Mouse (Mus musculus): ENCODE data around the gene Zfp866. TPM values are rescaled to one million over a fixed set of nuclear protein-coding genes. Genes with fewer than 3 reads are reported as not detected.

The Zfp866 gene
- polyA plus RNA-seq, 1 experiment from 2014 or later: 37.4 TPM

DNA sequence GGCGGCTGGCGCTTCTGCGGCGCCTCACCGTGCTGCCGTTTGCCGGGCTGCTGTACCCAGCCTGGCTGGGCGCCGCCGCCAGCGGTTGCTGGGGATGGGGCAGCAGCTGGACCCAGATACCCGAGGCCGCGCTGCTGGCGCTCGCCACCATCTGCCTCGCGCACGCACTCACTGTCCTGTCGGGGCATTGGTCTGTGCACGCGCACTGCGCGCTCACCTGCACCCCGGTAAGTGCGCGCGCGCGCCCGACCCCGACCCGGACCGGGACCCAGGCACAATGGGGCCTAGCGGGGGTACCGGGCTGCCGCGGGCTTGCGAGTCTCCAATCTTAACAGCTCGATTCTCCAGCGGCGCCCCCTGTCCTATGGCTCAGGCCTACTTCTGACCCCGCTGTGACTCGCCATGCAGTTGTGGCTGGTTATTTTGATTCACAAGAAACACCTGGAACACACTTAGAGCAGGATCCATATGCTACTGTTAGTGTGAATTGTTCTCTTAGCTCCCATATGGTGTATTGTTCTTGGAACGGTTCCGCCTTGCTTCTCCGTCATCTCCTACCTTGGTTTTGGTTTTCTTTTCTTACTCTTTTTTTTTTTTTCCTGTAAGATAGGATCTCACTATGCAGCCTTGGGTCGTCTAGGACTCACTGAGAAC, 564 bp upstream of the Zfp866 start:
- H3K4me2 ChIP-seq (ENCODE audit: low read length): peak overlapping the region; percentile 90
- peaks cover 36% of the 10 kb centered on the region for H3K36me3 ChIP-seq (ENCODE audit: control insufficient read depth, insufficient read depth, low read length)
- peak overlapping the region; percentile 92 for H3K9ac ChIP-seq (ENCODE audit: low read length)
- under 1% methylated on average over 46 of the region's 48 CpGs for WGBS
- ATAC-seq (peak; percentile 78), DNase-seq (ENCODE audit: low spot score) (peak; percentile 23)
- peak overlapping the region; percentile 74 for H3K27ac ChIP-seq (ENCODE audit: low read depth, low read length)
- no peaks in the 10 kb centered on the region for H3K27me3 ChIP-seq (replicated peaks; ENCODE audit: control insufficient read depth, insufficient read depth, low read length)
- H3K4me1 ChIP-seq (ENCODE audit: control insufficient read depth, insufficient read depth, low read length): peaks cover 14% of the 10 kb centered on the region
- H3K4me3 ChIP-seq (ENCODE audit: low read depth, low read length): peak overlapping the region; percentile 99
- H3K9me3 ChIP-seq (replicated peaks; ENCODE audit: control insufficient read depth, low read length): no peaks in the 10 kb centered on the region

DNA sequence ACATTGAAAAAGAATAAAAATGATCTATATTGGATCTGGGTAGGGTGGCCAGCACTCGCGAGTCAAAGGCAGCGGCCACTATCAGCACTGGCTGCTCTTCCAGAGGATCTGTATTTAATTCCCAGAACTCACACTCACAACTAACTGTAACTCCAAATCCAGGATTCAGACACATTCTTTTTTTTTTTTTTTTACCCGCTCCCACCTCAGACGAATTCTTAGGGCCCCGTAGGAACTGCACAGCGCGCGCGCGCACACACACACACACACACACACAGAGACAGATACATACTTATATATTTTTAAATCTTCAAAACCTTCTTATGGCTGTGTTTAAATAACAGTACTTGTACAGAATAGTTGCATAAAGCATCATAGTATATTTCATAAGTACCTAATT, 614 bp downstream of the Zfp866 start:
- WGBS: 25% methylated on average over 11 of the region's 11 CpGs
- H3K9ac ChIP-seq (ENCODE audit: low read length): peak overlapping the region; percentile 92
- peak; percentile 26; the same call in 1 of the 2 replicates for ATAC-seq
- H3K4me1 ChIP-seq (ENCODE audit: control insufficient read depth, insufficient read depth, low read length): peaks cover 14% of the 10 kb centered on the region
- H3K27ac ChIP-seq (ENCODE audit: low read depth, low read length): no peak overlapping the region
- H3K36me3 ChIP-seq (ENCODE audit: control insufficient read depth, insufficient read depth, low read length): peaks cover 24% of the 10 kb centered on the region
- H3K4me2 ChIP-seq (ENCODE audit: low read length): peak overlapping the region; percentile 90
- no peaks in the 10 kb centered on the region for H3K27me3 ChIP-seq (replicated peaks; ENCODE audit: control insufficient read depth, insufficient read depth, low read length)
- no peaks in the 10 kb centered on the region for H3K9me3 ChIP-seq (replicated peaks; ENCODE audit: control insufficient read depth, low read length)
- H3K4me3 ChIP-seq (ENCODE audit: low read depth, low read length): peak overlapping the region; percentile 99
- no peak for DNase-seq (ENCODE audit: low spot score)

DNA sequence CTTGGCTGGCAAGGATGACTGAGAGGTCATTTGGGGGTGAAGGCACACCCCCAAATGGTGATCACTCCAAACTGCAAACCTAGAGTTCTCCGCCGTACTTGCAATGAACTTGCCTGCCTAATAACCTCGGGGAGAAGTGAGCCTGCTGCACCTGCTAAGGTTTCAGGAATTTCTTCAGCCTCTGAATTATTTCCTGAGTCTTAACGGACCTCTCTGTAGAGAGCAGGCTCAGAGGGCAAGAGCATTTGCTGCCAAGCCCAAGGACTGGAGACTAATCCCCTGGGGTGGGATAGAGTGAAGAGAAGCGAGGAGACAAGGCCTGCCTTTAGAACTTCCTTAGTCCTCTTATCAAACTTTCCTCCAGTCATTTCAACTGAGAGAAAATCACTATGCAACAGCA, 1.2 kb downstream of the Zfp866 start:
- no peak overlapping the region for H3K27ac ChIP-seq (ENCODE audit: low read depth, low read length)
- no peak for ATAC-seq

DNA sequence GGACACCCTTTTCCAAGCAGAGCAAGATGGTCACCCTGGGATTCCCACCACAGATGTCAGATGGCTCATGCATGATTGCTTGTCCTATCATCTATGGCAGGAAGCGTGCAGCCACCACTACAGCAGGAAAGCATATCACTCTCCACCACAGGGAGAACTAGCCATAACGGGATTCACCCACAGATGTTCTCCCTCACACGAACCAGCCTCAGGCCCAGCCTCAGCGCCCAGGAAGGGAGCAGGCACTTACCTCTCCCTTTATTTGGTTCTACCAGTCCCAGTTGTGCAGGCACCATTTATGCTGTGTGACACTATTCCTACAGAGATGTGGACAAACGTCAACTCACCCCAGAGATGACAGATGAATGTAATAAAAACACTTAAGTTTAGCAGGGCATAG, 1.9 kb downstream of the Zfp866 start:
- H3K27ac ChIP-seq (ENCODE audit: low read depth, low read length): no peak overlapping the region
- 95% methylated on average over 5 of the region's 5 CpGs for WGBS
- H3K36me3 ChIP-seq (ENCODE audit: control insufficient read depth, insufficient read depth, low read length): peaks cover 12% of the 10 kb centered on the region
- H3K27me3 ChIP-seq (replicated peaks; ENCODE audit: control insufficient read depth, insufficient read depth, low read length): no peaks in the 10 kb centered on the region
- H3K9me3 ChIP-seq (replicated peaks; ENCODE audit: control insufficient read depth, low read length): no peaks in the 10 kb centered on the region
- H3K4me3 ChIP-seq (ENCODE audit: low read depth, low read length): no peak overlapping the region
- DNase-seq (ENCODE audit: low spot score) (no peak), ATAC-seq (no peak)
- peaks cover 14% of the 10 kb centered on the region for H3K4me1 ChIP-seq (ENCODE audit: control insufficient read depth, insufficient read depth, low read length)
- no peak overlapping the region for H3K9ac ChIP-seq (ENCODE audit: low read length)
- no peak overlapping the region for H3K4me2 ChIP-seq (ENCODE audit: low read length)

More for the DNA sequence above, 1.2 kb downstream of the Zfp866 start:
- Histone ChIP-seq H3K9ac (ENCODE audit: low read length) (no peak overlapping the region), H3K27me3 (replicated peaks; ENCODE audit: control insufficient read depth, insufficient read depth, low read length) (no peaks in the 10 kb centered on the region), H3K36me3 (ENCODE audit: control insufficient read depth, insufficient read depth, low read length) (peaks cover 18% of the 10 kb centered on the region), H3K4me3 (ENCODE audit: low read depth, low read length) (no peak overlapping the region), H3K9me3 (replicated peaks; ENCODE audit: control insufficient read depth, low read length) (no peaks in the 10 kb centered on the region), H3K4me2 (ENCODE audit: low read length) (no peak overlapping the region), H3K4me1 (ENCODE audit: control insufficient read depth, insufficient read depth, low read length) (peaks cover 14% of the 10 kb centered on the region)
- DNase-seq (ENCODE audit: low spot score): no peak
- WGBS: 73% methylated on average over 5 of the region's 5 CpGs

DNA sequence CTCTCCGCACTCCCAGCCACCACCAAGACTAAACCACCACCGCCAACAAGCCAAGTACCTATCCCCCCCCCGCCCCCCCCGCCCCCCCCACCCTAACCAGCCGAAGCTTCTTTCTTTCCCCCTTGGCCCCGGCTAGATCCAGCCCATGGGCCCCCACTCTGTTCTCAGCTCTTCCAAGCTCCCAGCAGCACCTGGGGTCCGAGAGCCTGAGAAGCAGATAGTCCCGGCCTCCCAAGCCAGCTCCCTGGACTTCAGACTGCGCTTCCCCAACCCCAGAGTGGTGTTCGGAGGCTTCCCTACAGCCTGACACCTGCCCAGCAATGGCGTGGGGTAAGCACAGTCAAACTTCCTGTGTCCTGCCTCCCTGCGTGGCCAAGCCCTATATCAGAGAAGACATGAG, 13.9 kb downstream of the Zfp866 start:
- ATAC-seq: no peak
- Histone ChIP-seq H3K4me1 (ENCODE audit: control insufficient read depth, insufficient read depth, low read length) (peaks cover 12% of the 10 kb centered on the region), H3K4me2 (ENCODE audit: low read length) (no peak overlapping the region), H3K4me3 (ENCODE audit: low read depth, low read length) (no peak overlapping the region), H3K9me3 (replicated peaks; ENCODE audit: control insufficient read depth, low read length) (no peaks in the 10 kb centered on the region), H3K27me3 (replicated peaks; ENCODE audit: control insufficient read depth, insufficient read depth, low read length) (no peaks in the 10 kb centered on the region), H3K27ac (ENCODE audit: low read depth, low read length) (no peak overlapping the region), H3K36me3 (ENCODE audit: control insufficient read depth, insufficient read depth, low read length) (no peaks in the 10 kb centered on the region), H3K9ac (ENCODE audit: low read length) (no peak overlapping the region)
- WGBS: 63% methylated on average over 11 of the region's 12 CpGs
- no peak for DNase-seq (ENCODE audit: low spot score)

DNA sequence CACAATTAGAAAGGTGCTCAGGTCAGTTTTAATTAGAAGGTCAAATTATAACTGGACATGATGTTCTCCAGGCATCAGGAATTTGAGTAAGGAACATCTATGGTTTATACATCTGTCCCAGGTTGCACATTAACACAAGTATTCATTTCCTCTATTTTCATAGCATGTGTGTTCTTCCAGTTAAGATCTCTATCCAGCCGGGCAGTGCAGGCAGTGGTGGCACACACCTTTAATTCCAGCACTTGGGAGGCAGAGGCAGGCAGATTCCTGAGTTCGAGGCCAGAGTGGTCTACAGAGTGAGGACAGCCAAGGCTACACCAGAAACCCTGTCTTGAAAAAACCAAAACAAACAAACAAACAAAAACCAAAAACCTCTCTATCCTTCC, 15.8 kb downstream of the Zfp866 start:
- no peak; the same call in 1 of the 2 replicates for ATAC-seq

DNA sequence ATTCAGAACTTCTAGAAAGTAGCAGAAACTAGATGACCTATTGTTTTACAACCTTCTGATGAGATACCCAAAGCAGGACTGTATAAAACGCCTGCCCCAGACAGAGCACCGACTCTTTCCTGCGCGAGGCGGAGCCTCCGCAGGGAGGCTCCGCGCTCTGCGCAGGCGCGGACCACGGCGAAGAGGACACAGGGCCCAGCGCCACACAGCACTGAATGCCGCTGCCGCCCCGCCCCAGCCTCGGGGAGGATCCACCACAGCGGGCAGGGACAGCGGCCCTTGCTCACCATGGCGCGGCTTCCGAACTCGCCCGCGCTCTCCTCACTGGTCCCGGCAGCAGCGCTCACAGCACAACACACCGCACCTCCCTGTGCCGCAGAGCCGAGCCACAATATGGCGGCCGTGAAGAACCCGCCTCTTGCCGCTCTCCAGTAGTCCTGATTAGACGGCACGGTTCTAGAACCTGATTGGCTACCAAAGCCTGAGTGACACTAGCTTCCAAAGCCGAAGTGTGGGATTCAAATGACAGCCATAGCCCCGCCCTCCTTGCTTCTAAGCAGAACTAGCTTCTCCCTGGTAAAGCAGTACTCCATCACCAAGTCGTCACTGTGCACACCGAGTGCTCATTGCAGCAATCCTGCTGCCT, 16.4 kb downstream of the Zfp866 start, which contains the start of gene Gm20422:
TSS of gene Gm20422 (minus strand) at position 384 of the 646 bp plus-strand sequence.
- peak within 1 kb of the TSS; percentile 58 for H3K4me3 ChIP-seq (ENCODE audit: low read depth, low read length)
- H3K4me2 ChIP-seq (ENCODE audit: low read length): peak within 1 kb of the TSS; percentile 56
- H3K36me3 ChIP-seq (ENCODE audit: control insufficient read depth, insufficient read depth, low read length): peaks cover 7% of the 10 kb centered on the region; the same call in 1 of the 2 replicates
- under 1% methylated on average over 41 of the region's 41 CpGs for WGBS
- no peaks in the 10 kb centered on the region for H3K9me3 ChIP-seq (replicated peaks; ENCODE audit: control insufficient read depth, low read length)
- peak within 1 kb of the TSS; percentile 98 for H3K27ac ChIP-seq (ENCODE audit: low read depth, low read length)
- H3K9ac ChIP-seq (ENCODE audit: low read length): peak within 1 kb of the TSS; percentile 78
- peaks cover 17% of the 10 kb centered on the region for H3K4me1 ChIP-seq (ENCODE audit: control insufficient read depth, insufficient read depth, low read length)
- DNase-seq (ENCODE audit: low spot score) (peak; percentile 100), ATAC-seq (peak; percentile 99)
- H3K27me3 ChIP-seq (replicated peaks; ENCODE audit: control insufficient read depth, insufficient read depth, low read length): no peaks in the 10 kb centered on the region

More for the DNA sequence above, 15.8 kb downstream of the Zfp866 start:
- peak overlapping the region; percentile 56 for H3K4me2 ChIP-seq (ENCODE audit: low read length)
- no peaks in the 10 kb centered on the region for H3K9me3 ChIP-seq (replicated peaks; ENCODE audit: control insufficient read depth, low read length)
- peak overlapping the region; percentile 58 for H3K4me3 ChIP-seq (ENCODE audit: low read depth, low read length)
- no peaks in the 10 kb centered on the region for H3K27me3 ChIP-seq (replicated peaks; ENCODE audit: control insufficient read depth, insufficient read depth, low read length)
- DNase-seq (ENCODE audit: low spot score): no peak
- H3K9ac ChIP-seq (ENCODE audit: low read length): peak overlapping the region; percentile 43
- peaks cover 1% of the 10 kb centered on the region; the same call in 1 of the 2 replicates for H3K36me3 ChIP-seq (ENCODE audit: control insufficient read depth, insufficient read depth, low read length)
- peaks cover 17% of the 10 kb centered on the region for H3K4me1 ChIP-seq (ENCODE audit: control insufficient read depth, insufficient read depth, low read length)
- WGBS: 58% methylated on average over 2 of the region's 2 CpGs
- H3K27ac ChIP-seq (ENCODE audit: low read depth, low read length): peak overlapping the region; percentile 98; the same call in 1 of the 2 replicates

DNA sequence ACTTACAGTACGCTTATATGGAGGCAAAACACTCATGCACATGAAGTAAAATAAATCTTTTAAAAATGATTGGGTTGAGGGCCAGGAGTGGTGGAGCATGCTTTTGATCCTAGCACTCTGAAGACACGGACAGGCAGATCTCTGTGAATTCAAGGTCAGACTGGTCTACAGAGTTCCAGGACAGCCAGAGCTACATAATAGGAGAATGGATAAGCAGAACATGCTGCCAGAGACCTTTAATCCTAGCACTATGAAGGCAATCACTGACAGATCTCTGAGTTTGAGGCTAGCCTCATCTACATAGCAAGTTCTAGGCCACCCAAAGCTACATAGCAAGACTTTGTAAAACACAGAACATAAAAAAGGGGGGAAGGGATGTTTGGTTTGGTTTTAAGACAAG, 18.9 kb downstream of the Zfp866 start:
- DNase-seq (ENCODE audit: low spot score) (no peak), ATAC-seq (no peak)
- Histone ChIP-seq H3K4me2 (ENCODE audit: low read length) (no peak overlapping the region), H3K9ac (ENCODE audit: low read length) (no peak overlapping the region), H3K27ac (ENCODE audit: low read depth, low read length) (no peak overlapping the region), H3K4me1 (ENCODE audit: control insufficient read depth, insufficient read depth, low read length) (peaks cover 17% of the 10 kb centered on the region), H3K4me3 (ENCODE audit: low read depth, low read length) (no peak overlapping the region), H3K36me3 (ENCODE audit: control insufficient read depth, insufficient read depth, low read length) (peaks cover 28% of the 10 kb centered on the region), H3K9me3 (replicated peaks; ENCODE audit: control insufficient read depth, low read length) (no peaks in the 10 kb centered on the region), H3K27me3 (replicated peaks; ENCODE audit: control insufficient read depth, insufficient read depth, low read length) (no peaks in the 10 kb centered on the region)
- WGBS: 87% methylated on average over 2 of the region's 2 CpGs

DNA sequence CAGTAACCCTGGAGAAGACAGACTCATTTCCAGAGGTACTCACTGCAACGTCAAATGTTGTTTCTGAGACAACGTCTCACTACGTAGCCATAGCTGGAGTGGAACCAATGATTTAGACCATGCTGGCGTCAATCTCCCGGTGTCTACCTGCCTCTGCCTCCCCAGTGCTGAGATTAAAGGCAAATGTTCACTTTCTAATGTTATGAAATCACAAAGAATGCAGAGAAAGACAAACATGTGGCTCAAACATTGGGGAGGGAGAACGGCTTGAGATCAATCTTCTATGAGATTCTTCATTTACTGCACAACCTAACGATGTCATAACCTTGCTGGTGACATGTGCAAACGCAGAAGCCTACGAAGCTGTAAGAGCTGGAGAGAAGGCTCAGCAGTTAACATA, 19.8 kb downstream of the Zfp866 start:
- no peak overlapping the region for H3K27ac ChIP-seq (ENCODE audit: low read depth, low read length)
- DNase-seq (ENCODE audit: low spot score): no peak
- no peak overlapping the region for H3K4me2 ChIP-seq (ENCODE audit: low read length)
- no peak overlapping the region for H3K4me3 ChIP-seq (ENCODE audit: low read depth, low read length)
- no peak for ATAC-seq
- 0 out of 2 replicates have a peak, but pooled peaks cover 3% of the 10 kb centered on the region for H3K9me3 ChIP-seq (replicated peaks; ENCODE audit: control insufficient read depth, low read length)
- H3K4me1 ChIP-seq (ENCODE audit: control insufficient read depth, insufficient read depth, low read length): peaks cover 17% of the 10 kb centered on the region
- H3K9ac ChIP-seq (ENCODE audit: low read length): no peak overlapping the region
- H3K27me3 ChIP-seq (replicated peaks; ENCODE audit: control insufficient read depth, insufficient read depth, low read length): no peaks in the 10 kb centered on the region
- 90% methylated on average over 9 of the region's 9 CpGs for WGBS
- peaks cover 37% of the 10 kb centered on the region for H3K36me3 ChIP-seq (ENCODE audit: control insufficient read depth, insufficient read depth, low read length)
